Mouse (Mus musculus) A20 (cell line): ENCODE data around the gene Eif3l.
A peak's percentile ranks its signal among the peaks of the same experiment; 100 is the strongest.

Experiments
- DNase-seq: peaks from one replicate; pipeline ENCODE4 v3.0.0-alpha.2; 2011; ENCODE audit warnings: low read depth, low spot score

The Eif3l gene

DNA sequence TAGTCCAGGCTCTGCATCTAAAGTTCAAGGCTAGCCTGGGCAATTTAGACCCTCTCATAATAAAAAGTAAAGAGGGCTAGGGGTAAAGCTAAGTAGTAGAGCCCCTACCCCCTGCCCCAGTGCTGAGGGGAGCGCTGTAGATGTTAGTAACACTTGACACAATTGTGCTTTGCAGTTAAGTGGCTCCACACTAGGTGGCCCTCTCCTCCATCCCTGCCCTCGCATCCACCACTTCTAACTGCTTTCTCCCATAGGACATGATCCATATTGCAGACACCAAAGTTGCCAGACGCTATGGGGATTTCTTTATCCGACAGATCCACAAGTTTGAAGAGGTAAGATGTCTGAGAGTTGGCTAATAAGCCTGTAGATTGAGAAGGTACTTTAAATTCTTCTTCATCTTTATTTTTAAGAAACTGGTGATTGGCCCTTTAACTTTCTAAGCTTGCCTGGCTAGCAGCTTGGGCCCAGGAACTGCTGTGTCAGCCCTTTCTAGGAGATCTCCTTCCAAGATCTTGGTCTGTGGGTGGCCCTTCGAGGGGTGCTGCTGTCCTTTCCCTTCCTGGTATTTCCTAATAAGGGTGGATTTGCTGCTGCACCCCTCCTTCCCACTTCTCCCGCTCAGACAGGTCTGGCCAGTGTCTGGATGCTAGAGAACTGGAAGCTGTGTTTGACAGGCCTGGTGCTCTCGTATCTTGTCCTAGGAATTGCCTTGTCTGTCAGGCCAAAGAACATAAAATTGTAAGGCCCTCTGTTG, 18.3 kb downstream of the Eif3l start:
- no peak for DNase-seq

DNA sequence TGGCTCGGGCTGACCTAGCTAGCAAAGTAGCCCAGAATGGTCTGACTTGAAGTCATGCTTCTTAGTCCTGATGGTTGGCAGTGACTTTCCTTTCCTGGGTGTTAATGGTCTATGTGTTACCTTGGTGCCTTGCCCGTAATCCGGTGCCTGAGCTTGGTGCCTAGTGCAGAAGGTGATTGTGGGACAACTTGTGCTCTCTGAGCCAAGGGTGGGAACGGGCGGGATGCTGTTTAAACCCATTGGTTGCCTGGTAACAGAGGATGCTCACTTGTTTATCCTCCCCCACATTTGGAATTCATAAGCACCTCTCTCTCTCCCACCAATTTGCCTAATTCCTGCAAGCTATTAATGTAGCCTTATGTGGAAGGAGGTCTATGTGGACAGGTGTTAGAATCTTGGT, 20.5 kb downstream of the Eif3l start:
- no peak for DNase-seq

DNA sequence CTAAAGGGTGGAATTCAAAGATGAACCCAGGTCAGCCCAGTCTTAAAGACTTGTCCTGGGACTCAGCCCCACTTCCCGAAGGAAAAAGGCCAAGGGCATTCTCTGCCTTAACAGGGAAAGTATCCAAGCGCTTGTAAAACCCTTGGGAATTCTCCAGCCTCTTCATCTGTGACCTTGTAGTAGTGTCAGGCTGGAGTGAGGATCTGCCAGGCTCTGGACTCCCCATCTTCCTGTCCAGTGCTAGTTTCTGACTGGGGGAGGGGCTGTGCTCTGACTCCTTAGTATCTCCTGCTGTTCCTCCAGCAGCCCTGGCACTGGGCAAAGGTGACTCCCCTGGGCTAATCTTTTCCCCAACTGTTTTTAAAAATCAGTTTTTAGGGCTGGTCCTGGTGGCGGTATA, 21.6 kb downstream of the Eif3l start:
- no peak for DNase-seq

DNA sequence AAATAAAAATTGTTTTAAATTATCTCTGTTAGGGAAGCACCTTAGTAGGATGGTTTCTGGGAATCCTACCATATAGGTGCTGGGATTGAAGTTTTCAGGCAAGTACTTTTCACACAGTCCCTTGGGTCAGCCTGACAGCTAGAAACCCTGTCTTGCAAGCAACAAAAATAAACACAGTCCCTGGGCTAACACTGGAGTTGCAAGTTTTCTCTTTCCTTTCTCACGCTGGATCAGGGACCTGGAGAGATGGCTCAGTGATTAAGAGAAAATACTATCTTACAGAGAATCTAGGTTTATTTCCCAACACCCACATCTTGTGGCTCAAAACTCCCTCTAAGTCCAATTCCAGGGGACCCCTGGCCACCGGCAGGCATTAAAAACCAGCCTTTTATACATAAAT, 22.2 kb downstream of the Eif3l start:
- DNase-seq, result no peak

DNA sequence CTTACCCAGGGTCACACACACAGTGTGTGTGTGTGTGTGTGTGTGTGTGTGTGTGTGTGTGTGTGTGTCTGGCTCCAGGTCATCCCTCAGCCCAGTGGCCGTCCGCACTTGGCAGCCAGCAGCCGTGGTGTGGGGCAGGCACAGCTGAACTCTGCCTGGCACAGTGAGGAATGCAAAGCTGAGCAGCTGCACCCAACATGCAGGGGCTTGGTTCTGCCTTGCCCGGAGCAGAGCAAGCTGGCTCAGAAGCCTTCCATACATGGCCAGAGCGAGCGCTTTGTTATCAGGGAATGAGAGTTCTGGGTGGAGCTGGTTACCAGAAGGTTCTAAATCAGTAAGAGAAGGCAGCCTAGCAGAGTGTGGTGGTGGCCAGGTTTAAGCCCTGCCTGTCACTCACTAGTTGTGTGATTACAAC, 22.6 kb downstream of the Eif3l start:
- DNase-seq, result no peak

DNA sequence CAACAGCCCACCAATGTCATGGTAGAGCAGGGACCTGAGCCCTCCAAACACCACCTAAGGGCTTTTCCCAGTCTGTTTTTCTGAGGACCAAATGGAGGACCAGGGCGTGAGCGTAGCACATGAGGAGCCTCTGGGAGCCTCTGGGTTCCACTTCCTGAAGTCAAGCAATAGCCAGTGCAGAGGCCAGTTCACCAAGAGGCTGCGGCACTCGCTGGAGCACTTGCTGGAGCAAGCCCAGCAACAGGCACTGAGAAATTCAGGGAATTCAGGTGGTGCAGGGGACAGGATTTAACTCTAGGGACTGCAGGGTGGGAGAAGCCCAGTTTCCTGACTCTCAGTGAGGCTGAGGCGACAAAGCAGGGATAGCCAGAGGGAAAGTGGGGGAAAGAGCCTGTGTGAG, 23.2 kb downstream of the Eif3l start:
- DNase-seq, result no peak

DNA sequence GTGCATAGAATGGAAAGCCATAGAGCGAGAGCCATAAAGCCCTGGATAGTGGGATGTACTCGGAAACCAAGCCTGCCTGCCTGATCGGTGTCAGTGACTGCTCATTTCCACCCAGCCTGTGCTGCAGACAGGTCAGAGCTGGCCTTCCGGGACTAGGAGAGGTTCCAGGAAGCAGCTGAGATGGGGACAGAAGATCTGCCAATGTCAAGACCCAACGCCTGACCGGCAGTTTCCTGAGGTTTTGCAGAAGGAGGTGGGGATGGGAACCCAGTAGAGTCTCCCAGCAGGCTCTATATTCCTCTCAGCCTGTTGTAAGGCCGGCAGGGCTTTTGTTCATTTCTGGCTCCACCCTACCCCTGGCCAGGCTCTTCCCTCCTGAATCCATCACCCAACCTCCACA, 23.9 kb downstream of the Eif3l start:
- DNase-seq, result no peak

DNA sequence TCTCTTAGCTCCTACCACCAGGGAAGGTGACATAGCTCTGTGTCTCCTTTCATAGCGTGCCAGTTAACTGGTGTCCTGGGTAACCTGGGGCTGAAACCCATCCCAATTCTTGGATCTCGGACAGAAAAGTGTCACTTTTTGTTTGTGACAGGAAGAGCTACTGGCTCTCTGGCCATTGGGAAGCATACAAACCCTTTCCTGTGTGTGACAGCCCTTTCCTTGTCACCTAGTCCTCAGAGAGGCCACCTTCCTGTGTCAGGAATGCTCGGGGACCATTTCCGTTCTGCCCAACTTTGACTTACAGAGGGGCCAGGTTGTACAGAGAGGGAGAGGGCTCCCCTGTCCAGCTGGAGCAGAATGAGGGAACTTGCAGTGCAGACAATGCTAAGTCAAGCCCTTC, 24.5 kb downstream of the Eif3l start:
- DNase-seq, result no peak

DNA sequence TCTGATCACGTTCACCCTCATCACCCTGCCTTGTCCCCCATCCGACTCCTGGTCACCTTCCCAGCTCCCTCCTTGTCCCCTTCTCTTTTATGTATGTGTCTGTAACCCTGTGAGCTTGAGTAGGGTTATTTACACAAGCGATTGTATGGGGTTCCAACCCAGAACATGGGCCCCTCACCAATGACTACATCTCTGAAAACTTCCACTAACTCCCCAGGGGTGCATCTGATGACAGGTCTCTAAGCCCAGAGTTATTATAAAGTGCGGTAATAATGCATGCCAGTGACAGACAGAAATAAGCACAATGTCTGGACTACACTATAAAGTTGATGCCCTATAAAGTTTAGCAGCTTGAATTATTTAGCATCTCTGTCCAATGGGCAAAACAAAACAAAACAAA, 25.4 kb downstream of the Eif3l start:
- no peak for DNase-seq

DNA sequence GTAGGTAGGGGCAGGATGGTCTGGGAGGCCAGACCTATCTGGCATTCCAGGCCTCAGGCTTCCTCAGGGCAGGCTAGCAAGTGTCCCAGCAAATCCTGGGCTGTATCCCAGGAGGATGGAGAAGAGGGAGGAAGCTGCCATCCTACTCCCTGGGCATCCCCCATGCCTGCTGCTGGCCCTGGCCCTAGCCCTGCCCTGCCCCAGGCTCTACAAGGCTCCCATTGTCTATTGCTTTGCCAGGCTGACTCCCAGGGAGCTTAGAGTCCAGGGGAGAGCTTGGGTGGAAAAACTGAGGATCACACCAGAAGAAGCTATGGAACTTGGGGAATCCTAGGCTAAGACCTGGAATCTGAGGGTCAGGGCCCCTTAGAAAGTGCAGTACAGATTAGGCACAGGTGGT, 26.6 kb downstream of the Eif3l start:
- DNase-seq, result no peak

DNA sequence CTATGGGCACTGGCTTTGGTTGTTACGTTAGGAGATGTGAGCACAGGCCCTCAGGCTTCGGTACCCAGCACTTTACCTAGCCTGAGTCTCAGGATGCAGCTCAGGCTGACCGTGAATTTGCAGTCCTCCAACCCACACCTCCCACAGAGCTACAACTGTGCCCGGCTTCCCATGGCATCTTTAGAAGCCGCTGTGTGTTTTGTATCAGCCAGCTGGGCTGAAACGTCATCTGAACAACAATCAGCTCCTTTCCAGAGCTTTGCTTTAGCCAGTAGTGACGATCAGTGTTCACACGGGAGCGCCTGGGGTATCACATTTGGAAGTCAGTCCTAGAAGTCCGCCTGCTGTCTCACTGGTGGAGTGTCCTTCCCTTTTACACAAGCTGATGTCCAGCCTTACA, 28.3 kb downstream of the Eif3l start:
- DNase-seq, result no peak

DNA sequence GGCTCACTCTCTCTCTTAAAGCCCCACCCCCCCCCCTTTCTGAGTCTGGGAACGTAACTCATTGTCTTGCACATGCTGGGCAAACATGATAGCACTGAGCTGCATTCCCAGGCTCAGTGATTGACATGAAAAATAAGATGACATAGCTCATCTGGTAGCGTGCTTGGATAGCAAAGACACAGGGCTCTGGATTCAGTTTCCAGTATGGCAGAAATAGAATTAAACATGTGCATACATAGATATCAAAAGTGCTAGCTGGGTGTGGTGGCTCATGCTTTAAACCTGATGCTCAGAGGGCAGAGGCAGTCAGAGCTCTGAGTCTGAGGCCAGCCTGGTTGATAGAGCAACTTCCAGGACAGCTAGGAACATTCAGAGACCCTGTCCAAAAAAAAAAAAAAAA, 30.8 kb downstream of the Eif3l start:
- DNase-seq, result no peak

DNA sequence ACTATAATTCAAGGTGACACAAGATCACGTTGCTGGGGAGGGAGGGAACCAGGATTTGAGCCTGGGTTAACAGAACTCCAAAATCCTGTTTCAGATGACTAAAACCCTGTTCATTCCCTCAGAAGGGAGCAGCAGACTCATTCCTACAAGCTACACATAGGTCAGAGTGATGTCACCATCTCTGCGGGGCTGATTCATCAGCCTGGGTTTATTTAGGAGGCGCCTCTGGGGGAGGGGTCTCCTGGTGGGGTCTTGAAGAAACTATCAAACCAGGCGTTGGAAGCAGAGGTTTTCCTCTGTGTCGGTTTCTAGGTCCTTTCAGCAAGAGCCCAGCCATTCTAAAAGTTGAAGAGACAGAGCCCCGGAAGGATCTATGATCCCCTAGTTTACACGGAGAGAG, 33.0 kb downstream of the Eif3l start:
- no peak for DNase-seq

DNA sequence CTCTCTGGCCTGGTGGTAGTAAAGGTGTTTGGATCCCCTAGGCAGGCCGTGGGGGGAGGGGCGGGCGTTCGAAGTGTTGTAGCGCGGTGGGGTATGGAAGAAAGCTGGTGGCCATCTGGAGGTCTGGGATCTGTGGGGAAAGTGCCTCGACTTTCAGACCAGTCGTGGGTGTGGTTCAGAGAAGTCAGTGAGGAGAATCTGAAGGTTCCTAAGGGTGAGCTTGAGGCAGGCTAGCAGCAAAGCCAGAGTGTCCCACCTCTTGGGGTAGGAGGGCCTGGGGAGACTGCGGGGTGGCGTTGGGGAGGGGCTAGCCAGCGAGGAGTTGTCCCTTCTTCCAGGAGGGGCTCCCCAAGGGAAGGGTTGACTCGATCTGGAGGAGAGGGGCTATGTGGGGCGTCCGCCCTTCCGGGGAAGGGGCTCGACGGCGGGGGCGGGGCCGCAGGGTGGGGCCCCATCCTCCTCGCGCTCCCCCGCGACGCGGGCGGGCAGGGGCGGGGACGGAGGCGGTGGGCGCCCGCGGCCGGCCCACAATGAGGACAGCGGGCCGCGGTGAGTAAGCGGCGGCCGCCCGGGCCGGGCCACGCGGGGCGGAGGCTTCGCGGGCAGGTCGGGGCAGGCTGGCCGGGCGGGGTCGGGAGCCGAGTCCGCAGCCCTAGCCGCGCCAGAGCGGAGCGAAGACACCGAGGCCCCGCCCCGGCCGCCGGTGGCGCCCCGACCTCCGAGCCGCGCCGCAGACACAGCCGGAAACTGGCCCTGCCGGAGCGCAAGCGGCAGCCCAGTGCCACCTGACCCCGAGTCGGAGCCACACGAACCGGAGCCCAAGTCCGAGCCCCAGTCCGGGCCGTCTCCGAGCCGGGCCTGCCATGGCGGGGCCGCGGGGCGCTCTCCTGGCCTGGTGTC, 33.7 kb downstream of the Eif3l start, which contains the start of gene Micall1:
Gene Micall1 (plus strand): TSS at position 478 of the 900 bp plus-strand sequence.
- DNase-seq, result peak; percentile 78

DNA sequence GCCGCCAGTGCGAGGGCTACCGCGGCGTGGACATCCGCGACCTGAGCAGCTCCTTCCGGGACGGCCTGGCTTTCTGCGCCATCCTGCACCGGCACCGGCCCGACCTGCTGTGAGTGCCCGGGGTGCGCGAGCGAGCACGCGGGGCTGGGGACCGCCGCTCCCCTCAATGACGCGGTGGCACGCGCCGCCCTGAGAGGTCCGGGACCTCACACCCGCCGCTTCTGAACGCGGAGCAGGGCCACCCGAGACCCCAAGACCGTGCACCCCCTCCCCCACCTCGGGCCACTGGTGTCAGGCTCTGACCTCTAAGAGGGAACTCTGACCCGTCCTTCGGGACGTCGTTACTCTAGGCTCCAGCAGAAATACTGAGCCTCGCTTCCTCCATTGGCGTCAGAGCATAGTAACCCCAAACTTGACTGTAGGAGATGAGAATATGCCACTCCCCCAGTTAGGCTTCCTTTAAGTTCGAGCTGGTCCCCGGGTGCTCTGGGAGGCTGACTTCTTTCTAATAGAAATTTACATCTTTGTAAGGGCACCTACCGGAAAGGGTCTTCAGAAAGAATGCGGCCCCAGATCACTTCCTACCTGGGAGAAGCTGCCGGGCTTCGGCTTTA, 34.4 kb downstream of the Eif3l start:
- DNase-seq, result peak; percentile 70

DNA sequence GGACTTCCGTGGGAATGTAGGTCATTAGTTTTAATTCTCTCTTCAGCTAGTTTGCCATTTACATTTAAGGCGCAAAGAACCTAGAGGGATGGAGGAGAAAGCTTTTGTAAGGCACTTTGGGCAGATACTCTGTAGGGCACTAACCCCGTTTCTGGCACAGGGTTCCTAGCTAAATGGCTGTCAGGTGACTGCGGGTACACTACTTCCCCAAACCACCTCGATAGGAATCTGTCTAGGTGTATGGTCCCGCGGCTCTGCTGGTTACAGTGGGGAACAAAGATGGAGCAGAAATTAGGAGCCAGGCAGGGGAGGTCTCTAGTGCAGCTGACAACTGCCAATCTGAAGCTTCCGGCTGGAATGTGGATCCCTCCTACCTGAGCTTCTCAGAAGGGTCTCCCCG, 35.1 kb downstream of the Eif3l start:
- no peak for DNase-seq

DNA sequence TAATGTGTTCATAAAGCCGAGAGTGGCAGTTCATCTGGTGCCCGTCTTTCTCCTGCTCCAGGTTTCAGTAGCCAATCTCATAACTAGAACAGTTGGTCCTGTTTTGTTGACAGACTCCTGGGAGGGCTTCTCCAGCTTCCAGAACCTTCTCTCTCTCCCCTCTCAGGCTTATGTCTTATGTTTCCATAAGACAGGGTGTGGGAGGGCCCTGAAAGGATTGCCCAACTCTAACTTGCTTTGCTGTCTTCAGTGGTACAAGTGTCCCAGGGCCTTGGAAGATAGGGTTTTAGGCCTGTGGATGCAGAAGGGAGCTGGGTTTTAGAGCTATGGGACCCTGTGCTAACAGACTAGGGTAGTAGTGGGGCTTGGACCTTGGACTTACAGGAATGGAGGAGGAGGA, 35.5 kb downstream of the Eif3l start:
- DNase-seq, result no peak

DNA sequence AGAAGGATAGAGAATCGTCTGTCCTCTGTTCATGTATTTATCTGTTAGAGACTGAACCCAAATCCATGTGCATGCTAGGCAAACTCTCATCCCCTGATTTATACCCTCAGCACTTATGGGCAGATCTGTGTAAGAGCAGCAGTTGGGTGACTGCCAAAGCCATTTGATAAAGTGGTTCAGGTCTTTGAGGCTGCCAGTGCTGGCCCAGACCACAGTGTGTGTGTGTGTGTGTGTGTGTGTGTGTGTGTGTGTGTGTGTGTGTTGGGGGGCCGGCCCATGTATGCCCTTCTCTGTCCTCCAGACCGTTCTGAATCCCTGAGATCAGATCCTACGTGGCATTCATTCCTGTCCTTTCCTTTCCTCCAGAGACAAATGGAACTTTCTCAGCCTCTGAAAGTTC, 36.8 kb downstream of the Eif3l start:
- no peak for DNase-seq

DNA sequence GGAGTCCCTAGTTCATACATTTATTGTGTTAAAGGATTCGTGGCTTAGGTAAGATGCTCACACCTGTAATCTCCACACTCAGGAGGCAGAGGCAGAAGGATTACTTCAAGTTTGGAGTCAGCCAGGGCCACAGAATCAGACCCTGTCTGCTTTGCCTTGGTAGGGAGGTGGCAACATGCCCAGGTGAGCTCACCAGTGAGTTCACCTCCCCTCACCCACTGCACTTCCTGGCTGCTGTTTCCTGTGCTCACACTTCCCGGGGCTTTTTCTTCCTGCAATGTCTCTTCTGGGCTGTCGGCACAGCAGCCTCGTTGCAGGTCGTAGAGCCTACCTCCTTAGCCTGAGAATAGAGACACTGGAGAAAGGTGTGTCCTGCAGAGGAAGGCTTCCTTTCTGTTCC, 40.3 kb downstream of the Eif3l start:
- DNase-seq, result no peak

DNA sequence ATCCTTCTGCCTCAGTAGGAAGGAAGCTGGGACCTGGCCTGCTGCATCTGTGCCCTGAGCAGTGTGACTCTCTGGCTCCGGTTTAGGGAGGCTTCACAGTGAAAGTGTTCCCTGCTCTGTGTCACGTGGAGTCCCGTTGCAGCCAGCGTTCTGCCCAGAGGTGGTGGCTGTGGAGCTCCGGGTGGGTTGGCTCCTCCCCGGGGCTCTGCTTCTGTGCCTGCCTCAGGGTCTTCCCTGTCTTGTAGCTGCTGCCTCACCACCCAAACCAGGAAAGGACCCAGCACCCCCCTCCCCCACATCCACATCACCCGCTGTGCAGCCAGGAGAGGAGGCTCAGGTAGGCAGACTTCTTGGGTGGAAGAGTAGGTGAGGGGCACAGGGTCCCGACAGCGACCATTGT, 44.5 kb downstream of the Eif3l start:
- DNase-seq, result no peak

DNA sequence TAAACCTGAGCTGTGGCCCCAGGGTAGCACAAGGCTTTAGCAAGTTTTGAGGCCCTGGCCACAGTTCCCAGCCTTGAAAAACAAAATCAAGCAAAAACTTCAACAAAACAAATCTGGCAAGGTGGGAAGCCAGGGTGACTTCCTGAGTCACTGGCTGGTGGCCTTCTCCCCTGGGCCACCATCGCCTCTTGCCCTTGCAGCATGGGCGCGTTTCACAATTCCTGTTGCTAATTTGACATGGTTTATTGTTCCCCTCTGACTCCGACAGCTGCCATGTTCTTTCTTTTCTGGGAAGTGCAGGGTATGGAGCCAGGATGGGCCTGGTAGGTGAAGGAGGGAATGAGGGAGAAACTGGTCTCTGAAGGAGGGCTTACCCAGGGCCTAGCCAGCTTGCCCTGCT, 47.1 kb downstream of the Eif3l start:
- DNase-seq, result no peak

DNA sequence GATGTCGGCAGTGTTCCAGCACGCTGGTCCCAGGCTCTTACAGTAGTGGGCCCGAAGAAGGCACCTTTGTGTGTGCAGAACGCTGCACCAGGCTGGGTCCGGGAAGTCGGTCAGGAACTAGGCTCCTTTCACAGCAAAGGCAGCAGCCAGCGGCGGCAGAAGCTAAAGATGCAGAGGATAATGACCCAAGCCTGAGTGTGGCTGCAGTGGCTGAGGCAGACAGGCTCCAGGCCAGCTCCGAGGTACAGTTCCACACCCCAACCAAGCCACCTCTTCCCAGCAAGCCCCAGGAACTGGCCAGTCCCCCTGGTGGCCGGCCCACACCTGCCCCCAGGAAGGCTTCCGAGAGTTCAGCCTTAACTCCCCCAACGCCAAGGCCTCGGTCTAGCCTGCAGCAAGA, 47.6 kb downstream of the Eif3l start:
- no peak for DNase-seq

DNA sequence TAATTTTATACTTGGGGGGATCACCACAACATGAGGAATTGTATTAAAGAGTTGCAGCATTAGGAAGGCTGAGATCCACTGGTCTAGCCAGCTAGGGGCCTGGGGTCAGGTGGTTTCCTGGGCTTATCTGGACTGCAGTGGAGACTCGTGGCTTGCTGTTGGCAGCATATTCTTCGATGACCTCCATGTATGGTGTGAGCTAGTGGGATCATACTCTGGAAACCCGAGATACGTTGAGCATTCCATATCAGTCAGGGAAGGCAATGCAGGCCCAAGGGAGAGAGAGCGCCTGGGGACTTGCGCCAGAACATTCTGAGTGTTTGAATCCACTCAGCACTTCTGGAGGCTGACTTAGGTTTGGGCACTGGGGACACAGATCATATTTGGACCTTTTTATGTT, 48.8 kb downstream of the Eif3l start:
- no peak for DNase-seq
